Mouse (Mus musculus) layer of hippocampus, postnatal 36 days (tissue): ENCODE measurements around the gene Olfr1434. TPM values are rescaled to one million over a fixed set of nuclear protein-coding genes. Genes with fewer than 3 reads are reported as not detected.
"Not testable (repeated sequence)": the region's sequence is repeated elsewhere in the genome, so short reads cannot be mapped to it uniquely, and the experiment has no call there.

Source experiments
- DNase-seq, 2 experiments: peaks; one replicate each; pipeline ENCODE4 v3.0.0; 2022
- total RNA-seq, 2 experiments: library from RNA; stranded (reverse); gene quantifications; 2 replicates each; pipeline ENCODE4 v1.2.3; 2021

The Olfr1434 gene
- not detected for total RNA-seq

- no peak for DNase-seq
Observed at GRCm38 (mm10) chr19:12279554-12279953, at the start of gene Olfr1434. TSS of gene Olfr1434 (plus strand) at chr19:12279854.

- DNase-seq = not testable (repeated sequence)
Observed at GRCm38 (mm10) chr19:12232496-12232895, 47.2 kb upstream of the Olfr1434 start, which contains the start of gene Olfr1432. TSS of gene Olfr1432 (minus strand) at chr19:12232596.

GRCm38 (mm10) chr19:12241559-12241958 is 38.1 kb upstream of the Olfr1434 start, which contains the start of gene Olfr262:
TSS of gene Olfr262 (minus strand) at chr19:12241659.
- DNase-seq = no peak

GRCm38 (mm10) chr19:12260732-12261131 is 18.9 kb upstream of the Olfr1434 start, which contains the start of gene Olfr235:
TSS of gene Olfr235 (plus strand) at chr19:12261032.
- DNase-seq = no peak

- DNase-seq = no peak
Observed at GRCm38 (mm10) chr19:12292979-12293378, 13.3 kb downstream of the Olfr1434 start.

GRCm38 (mm10) chr19:12299030-12299429 is 19.4 kb downstream of the Olfr1434 start, which contains the start of gene Olfr1436:
TSS of gene Olfr1436 (minus strand) at chr19:12299130.
- DNase-seq = not testable (repeated sequence)

GRCm38 (mm10) chr19:12325001-12325400 is 45.3 kb downstream of the Olfr1434 start, which contains the start of gene Olfr1437:
TSS of gene Olfr1437 (minus strand) at chr19:12325101.
- DNase-seq = no peak

Other genes with a start within 250 kb of the Olfr1434 start
- gene Olfr1423, start 238.5 kb upstream of the Olfr1434 start, total RNA-seq = not detected
- not detected for gene Olfr1424, start 217.2 kb upstream of the Olfr1434 start, total RNA-seq
- not detected for gene Olfr1425, start 202.1 kb upstream of the Olfr1434 start, total RNA-seq
- not detected for gene Olfr1426, start 187.8 kb upstream of the Olfr1434 start, total RNA-seq
- not detected for gene Olfr1427, start 176.5 kb upstream of the Olfr1434 start, total RNA-seq
- not detected for gene Olfr1428, start 164.0 kb upstream of the Olfr1434 start, total RNA-seq
- gene Olfr76, start 156.7 kb upstream of the Olfr1434 start, total RNA-seq = not detected
- gene Olfr1555-ps1, start 109.7 kb upstream of the Olfr1434 start, total RNA-seq = not detected
- gene Olfr1431, start 79.2 kb upstream of the Olfr1434 start, total RNA-seq = not detected
- gene Olfr1432, start 47.3 kb upstream of the Olfr1434 start, total RNA-seq = not detected
- not detected for gene Olfr262, start 38.2 kb upstream of the Olfr1434 start, total RNA-seq
- gene Olfr235, start 18.8 kb upstream of the Olfr1434 start, total RNA-seq = not detected
- gene Olfr1436, start 19.3 kb downstream of the Olfr1434 start, total RNA-seq = not detected
- gene Olfr1437, start 45.2 kb downstream of the Olfr1434 start, total RNA-seq = not detected
- gene Olfr1438-ps1, start 56.1 kb downstream of the Olfr1434 start, total RNA-seq = not detected
- not detected for gene Olfr1440, start 107.4 kb downstream of the Olfr1434 start, total RNA-seq
- gene Olfr1441, start 137.6 kb downstream of the Olfr1434 start, total RNA-seq = not detected
- not detected for gene Pfpl, start 148.1 kb downstream of the Olfr1434 start, total RNA-seq
- 1 to 10 TPM; 6.7 to 7.4 TPM for gene Mpeg1, start 180.9 kb downstream of the Olfr1434 start, total RNA-seq
- gene Dtx4, start 221.6 kb downstream of the Olfr1434 start, total RNA-seq = 10 to 100 TPM; 33.6 to 36.6 TPM